Mouse (Mus musculus) adipocyte (in vitro differentiated cells): Measurements from ENCODE around the gene Olfr1487.
"Not testable (repeated sequence)": the region's sequence is repeated elsewhere in the genome, so short reads cannot be mapped to it uniquely, and the experiment has no call there.

ENCODE experiments used
- DNase-seq: peaks from one replicate; pipeline ENCODE4 v3.0.0-alpha.2; 2016; ENCODE audit warnings: low spot score

The Olfr1487 gene

DNA sequence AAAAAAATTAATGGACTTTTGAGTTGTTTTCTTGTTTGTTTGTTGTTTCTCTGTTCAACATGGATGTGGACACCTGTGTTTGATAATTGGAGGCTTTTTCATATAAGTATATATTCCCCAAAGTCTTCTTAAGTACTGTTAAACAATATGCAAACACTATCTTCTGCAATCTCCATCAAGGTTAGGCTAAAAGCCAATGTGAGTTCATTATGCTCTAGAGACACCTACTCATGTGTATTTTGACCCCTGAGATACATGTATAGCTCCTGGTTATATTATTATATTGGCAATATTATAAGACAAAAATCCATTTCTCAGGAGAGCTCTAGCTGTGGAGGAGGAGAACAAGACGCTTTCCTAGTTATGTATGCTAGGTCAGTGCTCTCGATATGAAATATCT is at the start of gene Olfr1487:
Gene Olfr1487 (plus strand): TSS at position 301 of the 400 bp plus-strand sequence.
- DNase-seq: not testable (repeated sequence)

DNA sequence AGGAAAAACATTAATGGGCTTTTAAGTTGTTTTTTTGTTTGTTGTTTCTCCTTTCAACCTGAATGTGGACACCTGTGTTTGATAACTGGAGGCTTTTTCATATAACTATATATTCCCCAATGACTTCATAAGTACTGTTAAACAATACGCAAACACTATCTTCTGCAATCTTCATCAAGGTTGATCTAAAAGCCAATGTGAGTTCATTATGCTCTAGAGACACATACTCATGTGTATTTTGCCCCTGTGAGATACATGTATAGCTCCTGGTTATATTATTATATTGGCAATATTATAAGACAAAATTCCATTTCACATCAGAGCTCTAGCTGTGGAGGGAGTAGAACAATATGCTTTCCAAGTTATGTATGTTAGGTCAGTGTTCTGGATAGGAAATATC is 34.0 kb upstream of the Olfr1487 start, which contains the start of gene Olfr1484:
Gene Olfr1484 (plus strand): TSS at position 301 of the 400 bp plus-strand sequence.
- DNase-seq: no peak

DNA sequence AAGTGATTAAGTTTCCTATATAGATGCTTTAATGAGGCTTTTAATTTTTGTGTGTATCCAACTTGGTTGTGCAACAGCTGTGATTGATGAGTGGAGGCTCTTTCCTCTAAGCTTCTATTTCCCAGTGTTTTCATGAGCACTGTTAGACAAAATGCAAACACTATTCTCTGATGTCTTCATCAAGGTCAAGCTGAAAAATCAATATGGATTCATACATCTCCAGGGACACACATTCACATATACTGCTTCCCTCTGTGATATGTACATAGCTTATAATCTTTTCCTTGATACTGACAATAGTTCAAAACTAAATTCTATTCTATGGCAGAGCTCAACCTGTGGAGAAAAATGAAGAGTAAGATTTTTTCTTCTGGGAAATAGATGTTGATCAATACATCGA is 14.1 kb downstream of the Olfr1487 start, which contains the start of gene Olfr1489:
Gene Olfr1489 (plus strand): TSS at position 301 of the 400 bp plus-strand sequence.
- no peak for DNase-seq

DNA sequence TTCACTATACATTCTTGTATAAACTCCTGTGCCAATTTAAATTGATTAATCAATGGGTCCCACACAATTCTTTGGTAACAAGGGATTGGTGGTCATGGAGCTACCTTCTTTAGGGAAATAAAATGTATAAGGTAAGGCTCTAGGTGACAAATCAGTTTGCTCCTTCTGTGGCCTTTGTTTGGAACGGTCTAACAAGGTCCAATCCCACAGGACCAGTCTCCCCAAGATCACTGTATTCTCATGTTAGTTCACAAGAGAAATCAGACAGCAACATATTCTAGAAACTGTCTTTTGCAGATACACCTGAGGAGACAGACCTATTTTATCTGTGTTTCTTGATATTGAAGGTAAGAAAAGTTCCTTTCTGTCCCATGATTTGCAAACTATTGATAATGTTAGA is 33.6 kb downstream of the Olfr1487 start, which contains the start of gene Olfr1490:
Gene Olfr1490 (plus strand): TSS at position 301 of the 400 bp plus-strand sequence.
- no peak for DNase-seq
